In genomic region chr4:130168280-130169183, GRCm38 (mm10) we compare ENCODE assay signal across 9 mouse cellular contexts. TPM values are rescaled to one million over a fixed set of nuclear protein-coding genes. Genes with fewer than 3 reads are reported as not detected.
A peak's percentile ranks its signal among the peaks of the same experiment; 100 is the strongest.
DNase-seq lines count a peak whose midpoint lies in the region; ATAC-seq and TF ChIP-seq lines count a peak whose summit lies in the region.
"Had no signal": no experiment of that assay in that cellular context is flagged by ENCODE, and none has a peak within 500 bp of the region (broad histone marks: within the 10 kb centered on the region; RNA-seq: fewer than 3 reads in every experiment).

No protein-coding gene starts in this region.

- TF ChIP-seq CTCF in MEL (IDR thresholded peaks at IDR 0.05 in 2 of 3, conservative IDR thresholded peaks at IDR 0.05 in 1 of 3; ENCODE audit: control insufficient read depth in 1 of 3, insufficient read depth in 1 of 3, low read depth in 2 of 3, low read length in 3 of 3, poor library complexity in 1 of 3, severe bottlenecking in 1 of 3), result no peak

- no peak overlapping the region for H3K4me3 ChIP-seq in MEL (ENCODE audit: control insufficient read depth in 1 of 2, insufficient read depth in 1 of 2, low read depth in 2 of 2, low read length in 2 of 2)
- H3K4me3 ChIP-seq in hindbrain, embryonic 11.5 days (ENCODE audit: low read depth, low read length), result no peak overlapping the region
- no peak overlapping the region for H3K4me3 ChIP-seq in limb, embryonic 13.5 days
- no peak overlapping the region for H3K4me3 ChIP-seq in midbrain, embryonic 14.5 days (replicated peaks; ENCODE audit: low read depth, low read length)

- ATAC-seq in hindbrain, embryonic 11.5 days (ENCODE audit: low FRiP score), result no peak
- no peak for ATAC-seq in limb, embryonic 13.5 days (ENCODE audit: low FRiP score, low read depth)
- no peak for ATAC-seq in midbrain, embryonic 14.5 days (ENCODE audit: low FRiP score, low TSS enrichment)

- no peak for TF ChIP-seq RAD21 in MEL (IDR thresholded peaks at IDR 0.05; ENCODE audit: low read depth, low read length)

- H3K4me1 ChIP-seq in MEL (ENCODE audit: control insufficient read depth in 1 of 2, insufficient read depth in 2 of 2, low read length in 2 of 2), result peaks cover 2 to 25% of the 10 kb centered on the region in 2 experiments; a peak in 3 of 4 replicates
- peaks cover 3% of the 10 kb centered on the region; the same call in 1 of the 2 replicates for H3K4me1 ChIP-seq in hindbrain, embryonic 11.5 days (replicated peaks; ENCODE audit: control insufficient read depth, insufficient read depth, low read length)
- peaks cover 59% of the 10 kb centered on the region for H3K4me1 ChIP-seq in limb, embryonic 13.5 days
- H3K4me1 ChIP-seq in midbrain, embryonic 14.5 days (ENCODE audit: control insufficient read depth, insufficient read depth, low read length), result peaks cover 12% of the 10 kb centered on the region

- TF ChIP-seq POLR2A in MEL (IDR thresholded peaks at IDR 0.05; ENCODE audit: control insufficient read depth in 1 of 2, insufficient read depth in 1 of 2, low read depth in 1 of 2, low read length in 2 of 2, poor library complexity in 1 of 2), result no peak

- peak overlapping the region; percentile 41 for H3K27ac ChIP-seq in MEL (ENCODE audit: control insufficient read depth, low read depth, low read length)
- no peak overlapping the region for H3K27ac ChIP-seq in hindbrain, embryonic 11.5 days (ENCODE audit: low read depth, low read length)
- no peak overlapping the region for H3K27ac ChIP-seq in limb, embryonic 13.5 days
- H3K27ac ChIP-seq in midbrain, embryonic 14.5 days (replicated peaks; ENCODE audit: low read depth, low read length), result no peak overlapping the region

- H3K9me3 ChIP-seq in MEL (replicated peaks; ENCODE audit: insufficient read depth, low read length), result no peaks in the 10 kb centered on the region
- no peaks in the 10 kb centered on the region for H3K9me3 ChIP-seq in hindbrain, embryonic 11.5 days (ENCODE audit: control insufficient read depth, low read length)
- no peaks in the 10 kb centered on the region for H3K9me3 ChIP-seq in limb, embryonic 13.5 days
- no peaks in the 10 kb centered on the region for H3K9me3 ChIP-seq in midbrain, embryonic 14.5 days (ENCODE audit: control insufficient read depth, low read length)

- H3K79me2 ChIP-seq in MEL (ENCODE audit: control insufficient read depth, insufficient read depth, low read length, poor library complexity), result no peaks in the 10 kb centered on the region

- H3K4me2 ChIP-seq in hindbrain, embryonic 11.5 days (replicated peaks; ENCODE audit: low read depth, low read length), result peak overlapping the region; percentile 15; the same call in 1 of the 2 replicates
- H3K4me2 ChIP-seq in limb, embryonic 13.5 days (replicated peaks), result peak overlapping the region; percentile 23
- H3K4me2 ChIP-seq in midbrain, embryonic 14.5 days (ENCODE audit: low read length), result peak overlapping the region; percentile 17

- peak overlapping the region; percentile 30; the same call in 1 of the 2 replicates for H3K9ac ChIP-seq in MEL (ENCODE audit: control insufficient read depth, low read depth, low read length, poor library complexity, severe bottlenecking)
- no peak overlapping the region for H3K9ac ChIP-seq in hindbrain, embryonic 11.5 days (ENCODE audit: low read depth, low read length)
- H3K9ac ChIP-seq in limb, embryonic 13.5 days, result 0 out of 2 replicates have a peak overlapping the region, but pooled peaks have one; percentile 5
- no peak overlapping the region for H3K9ac ChIP-seq in midbrain, embryonic 14.5 days (replicated peaks; ENCODE audit: low read length)

- 30% methylated on average over 16 of the region's 16 CpGs for WGBS in hindbrain, embryonic 11.5 days
- WGBS in limb, embryonic 13.5 days, result 45% methylated on average over 16 of the region's 16 CpGs
- 25% methylated on average over 16 of the region's 16 CpGs for WGBS in midbrain, embryonic 14.5 days

- DNase-seq in 3T3-L1 (ENCODE audit: low read depth, low spot score), result peak; percentile 78
- peak; percentile 46 for DNase-seq in MEL (ENCODE audit: low read depth, low spot score)
- peak; percentile 71 for DNase-seq in gastrocnemius, adult 18-20 months (ENCODE audit: low spot score)
- no peak for DNase-seq in hindbrain, embryonic 11.5 days (ENCODE audit: low spot score)
- peak; percentile 55 for DNase-seq in midbrain, embryonic 14.5 days
- DNase-seq in urinary bladder, postnatal 36 days (ENCODE audit: low spot score in 2 of 2), result peak; percentile 79 to 92
- DNase-seq in cerebellum, adult 11-12 months, result no peak

- no peaks in the 10 kb centered on the region for H3K27me3 ChIP-seq in MEL (ENCODE audit: control insufficient read depth in 1 of 2, insufficient read depth in 2 of 2, low read length in 2 of 2)
- H3K27me3 ChIP-seq in hindbrain, embryonic 11.5 days (ENCODE audit: control insufficient read depth, insufficient read depth, low read length), result peaks cover 10% of the 10 kb centered on the region
- peaks cover 25% of the 10 kb centered on the region for H3K27me3 ChIP-seq in limb, embryonic 13.5 days
- H3K27me3 ChIP-seq in midbrain, embryonic 14.5 days (ENCODE audit: control insufficient read depth, insufficient read depth, low read length), result peaks cover 16% of the 10 kb centered on the region

- peaks cover 0 to 10% of the 10 kb centered on the region in 2 experiments; a peak in 2 of 4 replicates for H3K36me3 ChIP-seq in MEL (ENCODE audit: control insufficient read depth in 1 of 2, insufficient read depth in 2 of 2, low read length in 2 of 2)
- H3K36me3 ChIP-seq in hindbrain, embryonic 11.5 days (ENCODE audit: control insufficient read depth, insufficient read depth, low read length), result no peaks in the 10 kb centered on the region
- H3K36me3 ChIP-seq in limb, embryonic 13.5 days, result no peaks in the 10 kb centered on the region
- no peaks in the 10 kb centered on the region for H3K36me3 ChIP-seq in midbrain, embryonic 14.5 days (ENCODE audit: control insufficient read depth, insufficient read depth, low read length)

- TF ChIP-seq EP300 in MEL (IDR thresholded peaks at IDR 0.05; ENCODE audit: low read depth in 1 of 2, low read length in 2 of 2), result no peak

TF ChIP-seq in MEL, 35 proteins besides CTCF, POLR2A, EP300 and RAD21:
- no peak for TF ChIP-seq MXI1 (IDR thresholded peaks at IDR 0.05; ENCODE audit: low read depth, low read length)
- no peak for TF ChIP-seq SMC3 (IDR thresholded peaks at IDR 0.05; ENCODE audit: low read depth, low read length)
- peak; percentile 71 for TF ChIP-seq USF1 (IDR thresholded peaks at IDR 0.05; ENCODE audit: low read depth, low read length)
- TF ChIP-seq MAFK (IDR thresholded peaks at IDR 0.05; ENCODE audit: borderline replicate concordance, low read depth, low read length), result peak; percentile 80
- peak; percentile 58; the same call in 1 of the 2 replicates for TF ChIP-seq BHLHE40 (IDR thresholded peaks at IDR 0.05; ENCODE audit: borderline replicate concordance, low read depth, low read length)

RNA-seq across cellular contexts. Expression of gene Tinagl1, which starts 6.4 kb away (rescaled TPM):
- 6.1 and 6.2 TPM in 2 replicates for total RNA-seq in MEL (2012; rRNA removed)
- 10 to 100 TPM in 1 of 2 experiments, not detected in 1; 21.9 TPM for polyA plus RNA-seq in MEL (2012; ENCODE audit: insufficient read depth in 1 of 2, insufficient read length in 2 of 2, low read depth in 1 of 2, low replicate concordance in 2 of 2, missing spikeins in 1 of 2)
- total RNA-seq in gastrocnemius, adult 18-20 months (2021), result 10 to 100 TPM; 27.5 to 40.5 TPM
- polyA plus RNA-seq in hindbrain, embryonic 11.5 days (2014; fragmentation: Nextera tagmentation; extraction: Ambion mirVana), result 8.2 and 10.0 TPM in 2 replicates
- 13.5 and 14.0 TPM in 2 replicates for polyA plus RNA-seq in limb, embryonic 13.5 days (2015; fragmentation: Nextera tagmentation; extraction: Ambion mirVana)
- 1.2 and 1.7 TPM in 2 replicates for polyA plus RNA-seq in midbrain, embryonic 14.5 days (2014; fragmentation: Nextera tagmentation; extraction: Ambion mirVana)

RNA-seq across cellular contexts. Expression of gene Hcrtr1, which starts 29.4 kb away (rescaled TPM):
- not detected in 2 replicates for total RNA-seq in MEL (2012; rRNA removed)
- polyA plus RNA-seq in MEL (2012; ENCODE audit: insufficient read depth in 1 of 2, insufficient read length in 2 of 2, low read depth in 1 of 2, low replicate concordance in 2 of 2, missing spikeins in 1 of 2), result not detected
- not detected for total RNA-seq in gastrocnemius, adult 18-20 months (2021)
- polyA plus RNA-seq in hindbrain, embryonic 11.5 days (2014; fragmentation: Nextera tagmentation; extraction: Ambion mirVana), result 0.46 and 0.59 TPM in 2 replicates
- polyA plus RNA-seq in limb, embryonic 13.5 days (2015; fragmentation: Nextera tagmentation; extraction: Ambion mirVana), result not detected in 2 replicates
- polyA plus RNA-seq in midbrain, embryonic 14.5 days (2014; fragmentation: Nextera tagmentation; extraction: Ambion mirVana), result 1.6 TPM in 2 replicates

RNA-seq across cellular contexts. Expression of gene Gm853, which starts 53.7 kb away (rescaled TPM):
- total RNA-seq in MEL (2012; rRNA removed), result not detected in 2 replicates
- under 1 TPM in 1 of 2 experiments, not detected in 1; 0.04 TPM for polyA plus RNA-seq in MEL (2012; ENCODE audit: insufficient read depth in 1 of 2, insufficient read length in 2 of 2, low read depth in 1 of 2, low replicate concordance in 2 of 2, missing spikeins in 1 of 2)
- total RNA-seq in gastrocnemius, adult 18-20 months (2021), result not detected
- 0.45 and 1.2 TPM in 2 replicates for polyA plus RNA-seq in hindbrain, embryonic 11.5 days (2014; fragmentation: Nextera tagmentation; extraction: Ambion mirVana)
- polyA plus RNA-seq in limb, embryonic 13.5 days (2015; fragmentation: Nextera tagmentation; extraction: Ambion mirVana), result not detected in 2 replicates
- not detected in 2 replicates for polyA plus RNA-seq in midbrain, embryonic 14.5 days (2014; fragmentation: Nextera tagmentation; extraction: Ambion mirVana)
- total RNA-seq: left cerebral cortex, postnatal 14 days had no signal

Comparison
In these comparisons a context has a peak if more than half of its experiments do, and no peak if none do; other contexts are left out.
1. DNase-seq: peak in 3T3-L1 (single experiment), MEL (single experiment), gastrocnemius, adult 18-20 months (single experiment), midbrain, embryonic 14.5 days (single experiment) and urinary bladder, postnatal 36 days (2 of 2); none in hindbrain, embryonic 11.5 days (single experiment) and cerebellum, adult 11-12 months (single experiment).
2. H3K9ac ChIP-seq: peak in MEL (single experiment) and limb, embryonic 13.5 days (single experiment); none in hindbrain, embryonic 11.5 days (single experiment) and midbrain, embryonic 14.5 days (single experiment).
3. Peak in every context shown above with its lines, with median percentiles within 50 percentile points of each other: H3K4me2 ChIP-seq.